Mouse (Mus musculus): ENCODE data around the gene Nfkbid.

GRCm38 (mm10) chr7:30434701-30435100, 13.2 kb downstream of the Nfkbid start:
- TF ChIP-seq CTCF (IDR thresholded peaks at IDR 0.05; ENCODE audit: low read depth) (no peak), EP300 (optimal IDR thresholded peaks at IDR 0.05) (no peak)
